Mouse (Mus musculus) urinary bladder, adult 18-20 months (tissue): ENCODE results near the gene 4930539E08Rik.

Source experiments
- DNase-seq, 2 experiments: peaks; one replicate each; pipeline ENCODE4 v3.0.0; 2022; ENCODE audit warnings: low spot score in 2 of 2, mixed read lengths in 2 of 2

The 4930539E08Rik gene

GRCm38 (mm10) chr17:28915060-28915628, at the start of gene 4930539E08Rik:
Gene 4930539E08Rik, minus strand, starts transcription at chr17:28915324.
- DNase-seq = no peak

GRCm38 (mm10) chr17:28961596-28961995, 46.5 kb upstream of the 4930539E08Rik start:
- DNase-seq = no peak

- DNase-seq = no peak
Observed at GRCm38 (mm10) chr17:28960597-28960996, 45.5 kb upstream of the 4930539E08Rik start.

- no peak for DNase-seq
Observed at GRCm38 (mm10) chr17:28954416-28954815, 39.3 kb upstream of the 4930539E08Rik start.

GRCm38 (mm10) chr17:28953251-28953650, 38.1 kb upstream of the 4930539E08Rik start:
- DNase-seq = no peak

GRCm38 (mm10) chr17:28951831-28952799, 37.0 kb upstream of the 4930539E08Rik start, which contains the start of gene Kctd20:
Gene Kctd20, plus strand, starts transcription at chr17:28951950.
- DNase-seq = peak; percentile 89 to 93

- DNase-seq = no peak
Observed at GRCm38 (mm10) chr17:28950751-28951150, 35.6 kb upstream of the 4930539E08Rik start.

GRCm38 (mm10) chr17:28948661-28949060, 33.5 kb upstream of the 4930539E08Rik start:
- DNase-seq = no peak

GRCm38 (mm10) chr17:28947011-28947939, 32.2 kb upstream of the 4930539E08Rik start:
- no peak for DNase-seq

GRCm38 (mm10) chr17:28944481-28944880, 29.4 kb upstream of the 4930539E08Rik start:
- DNase-seq = no peak

GRCm38 (mm10) chr17:28943740-28944139, 28.6 kb upstream of the 4930539E08Rik start, which contains the start of gene Pxt1:
Gene Pxt1, minus strand, starts transcription at chr17:28943840.
- DNase-seq = no peak

- DNase-seq = no peak
Observed at GRCm38 (mm10) chr17:28942101-28942500, 27.0 kb upstream of the 4930539E08Rik start.

GRCm38 (mm10) chr17:28940776-28941555, 25.8 kb upstream of the 4930539E08Rik start:
- no peak for DNase-seq

GRCm38 (mm10) chr17:28936622-28937345, 21.7 kb upstream of the 4930539E08Rik start:
- no peak for DNase-seq

- DNase-seq = no peak
Observed at GRCm38 (mm10) chr17:28936133-28936532, 21.0 kb upstream of the 4930539E08Rik start.

GRCm38 (mm10) chr17:28934120-28934916, 19.2 kb upstream of the 4930539E08Rik start:
- no peak for DNase-seq

GRCm38 (mm10) chr17:28932274-28932673, 17.1 kb upstream of the 4930539E08Rik start:
- DNase-seq = no peak

GRCm38 (mm10) chr17:28931436-28932211, 16.5 kb upstream of the 4930539E08Rik start:
- DNase-seq = no peak
